Mouse (Mus musculus): ENCODE data around the gene Ghrh.

Ghrh gene

DNA sequence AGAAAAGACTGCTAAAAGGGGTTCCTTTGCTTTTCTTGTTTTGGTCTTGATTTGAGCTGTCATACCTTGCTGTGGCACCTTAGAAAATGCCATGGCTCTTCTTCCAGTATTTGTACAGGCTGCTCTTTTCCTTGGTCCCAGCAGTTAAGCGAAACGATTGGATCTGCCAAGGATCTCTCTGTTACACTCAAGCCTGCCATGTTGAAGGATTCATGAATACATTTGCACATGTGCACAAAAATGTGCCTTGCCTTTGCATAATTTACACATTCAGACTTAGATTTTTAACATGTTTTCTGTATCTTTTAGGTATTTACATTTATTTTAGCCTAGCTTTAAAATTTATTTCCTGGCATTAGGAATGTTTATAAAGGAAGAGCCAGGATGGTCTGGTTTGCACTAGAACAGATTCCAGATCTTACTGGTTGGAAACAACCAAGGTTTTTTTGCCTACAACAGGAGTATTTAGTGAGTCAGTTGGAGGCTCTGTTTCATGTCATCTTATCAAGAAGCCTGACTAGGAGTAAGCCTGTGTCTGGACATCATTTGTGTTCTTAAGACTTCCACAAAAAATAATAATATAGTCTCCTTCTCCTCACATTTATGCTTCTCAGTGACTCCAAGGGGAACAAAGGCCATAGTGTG, 38.9 kb downstream of the Ghrh start:
- no peak for DNase-seq (ENCODE audit: low read depth)

DNA sequence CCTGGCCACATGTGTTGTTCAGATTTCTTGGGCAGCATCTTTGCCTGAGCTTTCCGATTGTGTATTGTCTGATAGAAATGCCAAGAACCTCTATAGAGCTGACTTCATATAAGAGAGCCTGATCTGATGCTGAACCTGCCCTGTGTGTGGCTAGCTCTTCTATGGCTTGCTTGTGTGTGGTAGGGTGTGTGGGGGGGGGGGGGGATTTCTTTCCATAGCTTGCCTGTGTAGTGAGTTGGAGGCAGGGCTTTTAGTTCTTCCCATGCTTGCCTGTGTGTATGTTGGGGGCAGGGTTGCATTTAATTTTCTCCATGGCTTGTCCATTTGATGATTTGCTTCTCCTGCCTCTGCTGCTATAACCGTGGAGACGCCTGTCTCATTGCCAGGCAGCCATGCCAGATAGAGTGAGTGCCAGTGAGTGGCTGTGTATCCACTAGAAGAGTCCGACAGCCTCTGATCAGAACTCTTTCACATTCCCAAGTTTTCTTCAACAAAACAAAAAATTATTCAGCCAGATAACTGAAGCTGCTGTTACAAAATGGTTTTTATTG, 39.5 kb downstream of the Ghrh start:
- DNase-seq (ENCODE audit: low read depth): no peak

DNA sequence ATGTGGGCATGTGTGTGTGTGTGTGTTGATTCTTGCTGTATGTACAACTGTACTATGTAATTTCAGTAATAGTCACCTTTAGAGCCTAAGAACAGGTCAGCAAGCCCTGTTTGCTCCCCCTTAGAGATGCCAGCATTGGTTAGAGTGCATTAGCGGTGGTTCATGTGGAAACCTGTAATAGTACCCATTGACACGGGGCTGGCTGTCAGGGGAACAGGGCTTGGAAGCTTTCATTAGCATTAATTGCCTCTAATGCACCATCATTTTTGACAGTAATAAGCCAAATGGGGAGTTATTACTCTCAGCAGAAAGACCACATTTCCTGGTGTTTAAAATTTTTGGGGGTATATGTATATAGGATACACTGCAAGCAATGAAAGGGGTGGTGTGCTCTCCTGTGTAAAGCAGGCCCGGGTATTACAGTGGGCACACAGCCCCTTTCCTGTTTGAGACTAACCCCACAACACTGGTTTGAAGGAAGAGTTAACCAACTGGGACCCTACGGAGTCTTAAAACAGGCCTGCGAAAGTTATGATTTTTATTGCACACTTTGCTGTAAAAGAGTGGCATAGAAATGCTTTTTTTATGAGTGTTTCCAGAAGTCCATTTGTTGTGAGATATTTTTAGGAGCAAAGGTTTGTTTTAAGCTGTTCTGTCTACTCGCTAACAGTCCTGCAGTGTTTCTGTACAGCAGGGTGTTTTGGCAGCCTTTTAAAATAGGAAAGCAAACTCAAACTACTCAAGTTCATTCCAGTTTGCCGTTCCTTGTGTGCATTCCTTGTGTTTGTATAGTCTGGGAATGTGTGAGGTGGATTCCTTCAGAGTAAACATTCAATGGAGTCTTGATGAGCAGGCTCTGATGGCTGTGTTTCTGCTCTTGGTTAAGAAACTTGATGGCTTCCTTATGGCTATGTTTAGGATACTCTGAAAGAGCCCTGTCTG, 40.9 kb downstream of the Ghrh start:
- no peak for DNase-seq (ENCODE audit: low read depth)

DNA sequence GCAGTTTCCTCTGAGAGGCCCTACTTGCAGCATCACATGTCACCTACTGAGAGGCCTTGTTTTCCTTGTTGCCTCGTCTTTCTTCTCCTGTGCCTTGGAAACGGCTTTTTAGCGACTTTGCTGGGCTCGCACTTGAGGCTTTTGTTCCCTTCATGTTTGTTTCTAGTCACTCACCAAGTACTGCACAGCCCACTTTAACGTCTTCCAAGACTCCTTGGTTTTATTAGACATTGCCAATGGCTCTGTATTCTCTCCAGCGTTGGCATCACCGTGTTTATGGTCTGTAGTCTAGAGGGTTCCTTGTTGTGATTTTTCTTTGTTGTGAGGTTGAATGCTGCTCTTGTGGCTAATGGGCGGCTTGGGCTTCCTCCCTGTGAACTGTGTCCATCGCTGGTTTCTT, 44.2 kb downstream of the Ghrh start:
- DNase-seq (ENCODE audit: low read depth): no peak

DNA sequence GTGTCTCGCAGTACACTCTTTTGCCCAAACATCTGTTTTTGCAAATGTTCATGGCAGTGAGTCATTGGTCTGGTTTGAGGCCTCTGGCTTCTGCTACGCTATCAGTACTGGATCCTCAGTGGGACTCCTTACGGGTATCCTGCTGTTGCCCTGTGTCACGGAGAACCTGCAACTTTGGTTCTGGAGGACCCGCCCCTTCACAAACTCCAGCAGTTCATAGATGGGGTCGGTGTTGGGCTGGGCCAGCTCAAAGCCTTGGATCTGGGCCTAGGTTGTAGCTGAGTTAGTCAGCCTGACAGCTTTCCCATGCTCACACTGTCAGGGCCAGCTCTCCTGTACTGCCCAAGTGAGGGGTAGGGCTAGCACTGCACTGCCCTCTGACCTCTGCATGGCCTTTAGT, 47.3 kb downstream of the Ghrh start:
- no peak for DNase-seq (ENCODE audit: low read depth)

DNA sequence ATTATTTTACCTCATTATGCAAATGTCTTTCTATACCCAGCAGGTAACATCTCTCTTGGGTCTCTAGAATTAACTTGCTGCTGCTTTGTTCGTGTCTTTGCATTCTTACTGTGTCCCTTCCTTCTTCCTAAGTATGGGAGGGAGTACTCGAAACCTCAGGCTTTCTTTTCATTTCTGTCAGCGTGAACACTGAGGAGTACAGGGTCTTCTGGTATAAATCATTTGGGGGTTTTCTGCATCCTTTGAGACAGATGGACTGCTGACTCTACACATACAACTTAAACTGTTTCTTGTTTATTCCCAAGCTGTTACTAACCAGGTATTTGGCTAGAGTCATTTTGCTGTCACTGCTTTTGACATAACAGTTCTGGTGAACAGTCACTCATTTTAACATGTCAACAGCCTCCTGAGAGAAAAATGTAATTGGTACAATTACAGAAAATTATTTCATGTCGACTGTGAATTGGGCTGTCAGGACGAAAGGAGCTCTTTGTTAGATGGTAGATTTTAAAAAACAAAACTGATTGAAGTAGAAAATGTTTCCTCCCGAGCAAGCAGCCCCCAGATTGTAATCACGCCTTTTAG, 51.1 kb downstream of the Ghrh start:
- DNase-seq (ENCODE audit: low read depth): no peak

DNA sequence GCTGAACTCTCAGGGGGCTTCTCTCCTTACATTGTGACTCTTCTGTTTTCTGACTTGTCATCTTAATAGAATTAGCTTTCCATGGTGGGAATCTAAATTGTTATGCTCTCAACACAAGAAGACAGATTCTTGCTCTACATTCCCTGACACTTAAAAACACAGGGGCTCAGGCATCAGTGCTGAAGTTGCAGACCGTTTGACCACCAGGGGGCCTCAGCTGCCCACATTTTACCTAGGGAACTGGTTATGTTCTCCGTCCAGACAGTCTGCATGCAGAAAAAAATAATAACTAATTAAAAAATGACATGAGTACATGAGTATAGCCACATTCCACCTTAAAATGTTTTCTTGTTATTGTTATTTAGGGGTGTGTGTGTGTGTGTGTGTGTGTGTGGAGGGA, 55.2 kb downstream of the Ghrh start:
- peak; percentile 67 for DNase-seq (ENCODE audit: low read depth)

DNA sequence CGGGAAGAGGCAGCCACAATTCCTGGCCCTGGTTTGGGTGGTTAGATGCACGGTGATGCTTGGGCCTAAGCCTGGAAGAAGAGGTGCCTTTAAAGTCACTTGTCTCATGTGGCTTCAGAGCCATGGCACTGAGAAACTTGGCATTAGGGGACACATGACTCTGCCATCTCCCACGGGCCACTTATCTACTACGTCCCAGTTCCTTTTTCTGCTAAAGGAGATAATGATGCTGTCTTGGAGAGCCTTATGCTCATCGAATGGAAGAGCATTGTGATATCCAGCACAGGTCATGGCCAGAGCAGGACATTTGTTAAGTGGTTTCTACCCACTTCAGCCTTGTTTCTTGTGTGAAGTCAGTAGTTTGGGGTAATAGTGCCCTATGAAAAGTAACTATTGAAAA, 58.3 kb downstream of the Ghrh start:
- DNase-seq (ENCODE audit: low read depth): no peak

DNA sequence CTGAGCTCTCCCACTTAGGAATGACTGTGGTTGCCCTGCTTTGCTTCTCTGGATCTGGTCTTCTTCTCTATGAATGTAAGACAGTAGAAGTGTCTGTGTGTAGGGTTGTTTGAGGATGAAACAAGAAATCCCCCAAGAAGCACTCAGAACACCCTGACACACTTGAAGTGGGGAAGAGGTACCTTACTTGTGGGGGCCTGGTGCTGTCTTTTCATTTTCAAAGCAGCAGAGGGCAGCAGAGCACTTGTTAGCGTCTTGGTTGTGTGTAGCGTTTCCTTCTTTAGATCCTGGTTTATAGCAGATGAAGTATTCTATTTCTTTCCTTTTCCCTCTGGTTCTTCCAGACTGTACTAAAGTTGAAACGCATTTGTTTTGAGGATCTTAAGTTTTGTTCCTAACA, 59.8 kb downstream of the Ghrh start:
- DNase-seq (ENCODE audit: low read depth): peak; percentile 67

DNA sequence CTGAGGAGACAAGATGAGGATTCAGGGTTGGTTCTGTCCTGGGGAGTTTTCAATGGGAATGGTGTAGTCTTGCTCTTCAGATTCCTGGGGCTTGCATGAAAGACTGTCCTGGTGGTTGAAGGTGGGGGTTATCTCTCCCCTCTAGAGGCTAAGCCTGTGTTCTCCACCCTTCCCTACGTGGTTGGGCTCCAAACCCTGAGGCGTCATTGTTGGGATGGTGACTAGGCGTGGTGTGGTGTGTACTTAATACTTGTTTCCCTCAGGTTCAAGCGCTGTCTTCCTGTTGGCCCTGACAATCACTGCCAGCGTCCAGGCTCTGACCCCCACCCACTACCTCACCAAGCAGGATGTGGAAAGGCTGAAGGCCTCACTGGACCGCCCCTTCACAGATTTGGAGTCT, 64.0 kb downstream of the Ghrh start:
- DNase-seq (ENCODE audit: low read depth): no peak

All from 416B (cell line).